Mouse (Mus musculus): ENCODE measurements at regions not wholly inside any gene's neighbourhood (a gene's known extent, or its start where the extent isn't known, plus 50 kb on each side); places are given as distances from the start of the nearest gene placed in this dataset.

- DNase-seq: no peak
Measured at GRCm38 (mm10) chr12:26244701-26245100, 170.4 kb downstream of the Rnf144a start.

GRCm38 (mm10) chr12:26227557-26228020 is 187.5 kb downstream of the Rnf144a start:
- DNase-seq: no peak

- DNase-seq: peak; percentile 9
Measured at GRCm38 (mm10) chr12:26226363-26226762, 188.7 kb downstream of the Rnf144a start.

GRCm38 (mm10) chr12:26212447-26212846 is 202.6 kb downstream of the Rnf144a start:
- no peak for DNase-seq

- DNase-seq: no peak
Measured at GRCm38 (mm10) chr12:26211423-26211822, 203.6 kb downstream of the Rnf144a start.

- no peak for DNase-seq
Measured at GRCm38 (mm10) chr12:26206751-26207150, 208.3 kb downstream of the Rnf144a start.

GRCm38 (mm10) chr12:26206036-26206435 is 209.0 kb downstream of the Rnf144a start:
- DNase-seq: no peak

GRCm38 (mm10) chr12:26191982-26192576 is 223.0 kb downstream of the Rnf144a start:
- DNase-seq: no peak

GRCm38 (mm10) chr12:26191268-26191981 is 223.6 kb downstream of the Rnf144a start:
- peak; percentile 4 for DNase-seq

GRCm38 (mm10) chr12:26188996-26189395 is 226.1 kb downstream of the Rnf144a start:
- no peak for DNase-seq

- DNase-seq: no peak
Measured at GRCm38 (mm10) chr12:26187091-26187862, 227.8 kb downstream of the Rnf144a start.

GRCm38 (mm10) chr12:26184701-26185460 is 230.2 kb downstream of the Rnf144a start:
- no peak for DNase-seq

- no peak for DNase-seq
Measured at GRCm38 (mm10) chr12:26183021-26183420, 232.0 kb downstream of the Rnf144a start.

GRCm38 (mm10) chr12:26180846-26181245 is 234.2 kb downstream of the Rnf144a start:
- DNase-seq: no peak

- DNase-seq: no peak
Measured at GRCm38 (mm10) chr12:26176231-26176662, 238.8 kb downstream of the Rnf144a start.

- no peak for DNase-seq
Measured at GRCm38 (mm10) chr12:26163416-26163815, 251.6 kb downstream of the Rnf144a start.

- DNase-seq: no peak
Measured at GRCm38 (mm10) chr12:26160861-26161615, 254.0 kb downstream of the Rnf144a start.

- DNase-seq: no peak
Measured at GRCm38 (mm10) chr12:26152992-26153391, 262.1 kb downstream of the Rnf144a start.

GRCm38 (mm10) chr12:26146336-26146735 is 268.7 kb downstream of the Rnf144a start:
- no peak for DNase-seq

- DNase-seq: peak; percentile 2
Measured at GRCm38 (mm10) chr12:26145085-26145714, 269.9 kb downstream of the Rnf144a start.

- DNase-seq: no peak
Measured at GRCm38 (mm10) chr12:26144616-26145015, 270.4 kb downstream of the Rnf144a start.

GRCm38 (mm10) chr12:26143411-26143810 is 271.6 kb downstream of the Rnf144a start:
- peak; percentile 14 for DNase-seq

Measured in kidney, postnatal 14 days (tissue).